Mouse (Mus musculus) lung, embryonic 14.5 days (tissue): ENCODE results near the gene Taf11. TPM values are rescaled to one million over a fixed set of nuclear protein-coding genes. Genes with fewer than 3 reads are reported as not detected.

Experiments used
- ATAC-seq: fragments of 200-750 bp; cut with Nextera tagmentation; 2 replicates; pipeline ENCODE4 v1.8.0; 2017; ENCODE audit warnings: mild to moderate bottlenecking, moderate TSS enrichment, moderate library complexity; ENCODE audit not compliant: insufficient read depth
- DNase-seq: peaks from one replicate; pipeline ENCODE4 v3.0.0-alpha.2; 2015
- H3K27ac ChIP-seq: fragments of 300-500 bp; sonication (generic); 2 replicates; pipeline ENCODE4 v1.5.1; 2014; ENCODE audit warnings: low read depth, mild to moderate bottlenecking, moderate library complexity
- H3K27me3 ChIP-seq: fragments of 300-500 bp; sonication (generic); 2 replicates; pipeline ENCODE4 v1.6.1; 2014; ENCODE audit warnings: low read length, control low read depth; ENCODE audit not compliant: insufficient read depth
- H3K36me3 ChIP-seq: fragments of 300-500 bp; sonication (generic); 2 replicates; pipeline ENCODE4 v1.6.1; 2014; ENCODE audit warnings: control low read depth; ENCODE audit not compliant: insufficient read depth
- H3K4me1 ChIP-seq: fragments of 300-500 bp; sonication (generic); 2 replicates; pipeline ENCODE4 v1.6.1; 2014; ENCODE audit warnings: antibody characterized with exemption, control low read depth; ENCODE audit not compliant: insufficient read depth
- H3K4me2 ChIP-seq: fragments of 300-500 bp; sonication (generic); 2 replicates; pipeline ENCODE4 v1.6.1; 2014; ENCODE audit warnings: mild to moderate bottlenecking
- H3K4me3 ChIP-seq: fragments of 300-500 bp; sonication (generic); 2 replicates; pipeline ENCODE4 v1.5.1; 2014; ENCODE audit warnings: low read depth, low read length
- H3K9ac ChIP-seq: fragments of 300-500 bp; sonication (generic); 2 replicates; pipeline ENCODE4 v1.6.1; 2014
- H3K9me3 ChIP-seq: fragments of 300-500 bp; sonication (generic); 2 replicates; pipeline ENCODE4 v1.6.1; 2016; ENCODE audit warnings: low read depth, low read length, control low read depth
- CTCF ChIP-seq: IDR thresholded peaks from 2 replicates; pipeline ENCODE4 v1.5.1; 2016; ENCODE audit warnings: antibody characterized with exemption, low read depth
- whole genome bisulfite sequencing: fragments of 180-500 bp; shearing (Covaris S2); extraction: QIAGEN DNeasy Blood & Tissue Kit; methylation state at CpG from one replicate; pipeline ENCODE4 v1.1.7; 2014; 5-methylcytosine and 5-hydroxymethylcytosine counted together
- polyA plus RNA-seq: library from polyadenylated mRNA; unstranded; fragments of >200 nt; fragmentation: Nextera tagmentation; extraction: Ambion mirVana; gene quantifications from 2 replicates; pipeline ENCODE4 v1.2.1, GENCODE M21; 2014

Taf11 gene
- polyA plus RNA-seq, 1 experiment from 2014 or later = 68.5 TPM

GRCm38 (mm10) chr17:27873583-27873982 is 36.1 kb downstream of the Taf11 start:
- Histone ChIP-seq H3K36me3 (peaks cover 18% of the 10 kb centered on the region), H3K4me3 (no peak overlapping the region), H3K27me3 (no peaks in the 10 kb centered on the region), H3K9me3 (no peaks in the 10 kb centered on the region), H3K4me1 (no peaks in the 10 kb centered on the region), H3K27ac (no peak overlapping the region), H3K4me2 (no peak overlapping the region), H3K9ac (no peak overlapping the region)
- ATAC-seq = no peak
- 58% methylated on average over 3 of the region's 3 CpGs for WGBS
- DNase-seq = no peak
- no peak for TF ChIP-seq CTCF

GRCm38 (mm10) chr17:27871851-27872250 is 37.8 kb downstream of the Taf11 start:
- no peaks in the 10 kb centered on the region for H3K4me1 ChIP-seq
- no peak overlapping the region for H3K4me2 ChIP-seq
- no peak for TF ChIP-seq CTCF
- H3K4me3 ChIP-seq = no peak overlapping the region
- no peaks in the 10 kb centered on the region for H3K9me3 ChIP-seq
- DNase-seq (no peak), ATAC-seq (no peak)
- H3K9ac ChIP-seq = no peak overlapping the region
- 88% methylated on average over 3 of the region's 3 CpGs for WGBS
- H3K27ac ChIP-seq = no peak overlapping the region
- no peaks in the 10 kb centered on the region for H3K27me3 ChIP-seq
- peaks cover 5% of the 10 kb centered on the region; the same call in 1 of the 2 replicates for H3K36me3 ChIP-seq

GRCm38 (mm10) chr17:27866737-27867136 is 42.9 kb downstream of the Taf11 start:
- 52% methylated on average over 4 of the region's 4 CpGs for WGBS
- H3K4me2 ChIP-seq = no peak overlapping the region
- TF ChIP-seq CTCF = no peak
- H3K4me1 ChIP-seq = no peaks in the 10 kb centered on the region
- no peaks in the 10 kb centered on the region for H3K9me3 ChIP-seq
- no peak overlapping the region for H3K9ac ChIP-seq
- ATAC-seq = no peak
- no peak overlapping the region for H3K27ac ChIP-seq
- peak; percentile 38 for DNase-seq
- H3K36me3 ChIP-seq = no peaks in the 10 kb centered on the region
- no peak overlapping the region for H3K4me3 ChIP-seq
- no peaks in the 10 kb centered on the region for H3K27me3 ChIP-seq

GRCm38 (mm10) chr17:27865461-27865860 is 44.2 kb downstream of the Taf11 start:
- Histone ChIP-seq H3K27ac (no peak overlapping the region), H3K36me3 (no peaks in the 10 kb centered on the region), H3K9ac (no peak overlapping the region), H3K4me3 (no peak overlapping the region), H3K4me2 (no peak overlapping the region), H3K4me1 (no peaks in the 10 kb centered on the region), H3K27me3 (no peaks in the 10 kb centered on the region), H3K9me3 (no peaks in the 10 kb centered on the region)
- no peak for ATAC-seq
- TF ChIP-seq CTCF = no peak
- DNase-seq = peak; percentile 11
- 79% methylated on average over 2 of the region's 2 CpGs for WGBS

GRCm38 (mm10) chr17:27859131-27859530 is 50.5 kb downstream of the Taf11 start:
- H3K27me3 ChIP-seq = no peaks in the 10 kb centered on the region
- no peak for ATAC-seq
- H3K36me3 ChIP-seq = peaks cover 4% of the 10 kb centered on the region
- no peak overlapping the region for H3K9ac ChIP-seq
- no peak overlapping the region for H3K27ac ChIP-seq
- peaks cover 12% of the 10 kb centered on the region for H3K4me1 ChIP-seq
- no peaks in the 10 kb centered on the region for H3K9me3 ChIP-seq
- H3K4me2 ChIP-seq = no peak overlapping the region
- no peak overlapping the region for H3K4me3 ChIP-seq
- TF ChIP-seq CTCF = no peak
- 35% methylated on average over 2 of the region's 2 CpGs for WGBS
- DNase-seq = no peak

GRCm38 (mm10) chr17:27857649-27858475 is 51.8 kb downstream of the Taf11 start:
- Histone ChIP-seq H3K4me2 (peak overlapping the region; percentile 93), H3K9ac (peak overlapping the region; percentile 84), H3K27me3 (no peaks in the 10 kb centered on the region), H3K36me3 (peaks cover 13% of the 10 kb centered on the region), H3K9me3 (no peaks in the 10 kb centered on the region), H3K27ac (no peak overlapping the region), H3K4me1 (peaks cover 12% of the 10 kb centered on the region), H3K4me3 (peak overlapping the region; percentile 92)
- ATAC-seq (no peak), DNase-seq (no peak)
- 30% methylated on average over 11 of the region's 11 CpGs for WGBS
- TF ChIP-seq CTCF = no peak

- TF ChIP-seq CTCF = peak; percentile 14; the same call in 1 of the 2 replicates
- H3K4me1 ChIP-seq = peaks cover 12% of the 10 kb centered on the region
- H3K36me3 ChIP-seq = peaks cover 21% of the 10 kb centered on the region
- H3K4me3 ChIP-seq = peak overlapping the region; percentile 92
- peak overlapping the region; percentile 93 for H3K4me2 ChIP-seq
- peak overlapping the region; percentile 83 for H3K27ac ChIP-seq
- H3K9ac ChIP-seq = peak overlapping the region; percentile 84
- peak; percentile 81 for ATAC-seq
- H3K9me3 ChIP-seq = no peaks in the 10 kb centered on the region
- WGBS = 1% methylated on average over 52 of the region's 52 CpGs
- peak; percentile 75 for DNase-seq
- no peaks in the 10 kb centered on the region for H3K27me3 ChIP-seq
Measured at GRCm38 (mm10) chr17:27856798-27857648, 52.6 kb downstream of the Taf11 start.
